Mouse (Mus musculus): Measurements from ENCODE around the gene Gm42715. TPM values are rescaled to one million over a fixed set of nuclear protein-coding genes. Genes with fewer than 3 reads are reported as not detected.

Gm42715 gene
- polyA plus RNA-seq, 1 experiment from 2014 or later = 12.2 TPM

DNA sequence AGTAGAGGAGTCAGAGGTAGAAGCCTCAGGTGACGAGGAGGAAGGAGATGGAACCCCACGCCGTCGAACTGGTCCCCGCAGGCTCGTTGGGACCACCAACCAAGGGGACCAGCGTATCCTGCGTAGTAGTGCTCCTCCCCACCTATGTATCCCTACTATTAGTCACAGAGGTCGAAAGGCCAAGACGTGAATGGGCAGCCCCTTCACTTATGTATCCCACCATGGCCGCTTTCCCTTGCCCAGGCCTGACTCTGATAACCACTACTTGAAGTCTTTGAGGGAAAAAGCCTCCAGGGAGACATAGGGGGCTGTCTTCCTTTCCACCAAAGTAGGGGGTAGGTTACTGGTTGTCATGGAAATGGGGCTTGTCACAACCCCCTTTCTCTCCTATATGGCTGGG lies 41.2 kb downstream of the Gm42715 start:
- no peak overlapping the region for H3K4me3 ChIP-seq (ENCODE audit: low read depth, low read length)
- no peak for DNase-seq (ENCODE audit: low spot score)
- no peaks in the 10 kb centered on the region for H3K9me3 ChIP-seq (ENCODE audit: control insufficient read depth, low read length)
- no peak overlapping the region for H3K4me2 ChIP-seq (ENCODE audit: low read depth, low read length)
- peaks cover 74% of the 10 kb centered on the region for H3K36me3 ChIP-seq (ENCODE audit: control insufficient read depth, insufficient read depth, low read length)
- H3K4me1 ChIP-seq (ENCODE audit: control insufficient read depth, insufficient read depth, low read length) = no peaks in the 10 kb centered on the region
- 93% methylated on average over 11 of the region's 11 CpGs for WGBS
- H3K27ac ChIP-seq (replicated peaks; ENCODE audit: low read depth, low read length) = no peak overlapping the region
- H3K27me3 ChIP-seq (replicated peaks; ENCODE audit: control insufficient read depth, insufficient read depth, low read length) = no peaks in the 10 kb centered on the region
- no peak for ATAC-seq (ENCODE audit: low read depth)
- H3K9ac ChIP-seq (ENCODE audit: low read depth, low read length) = no peak overlapping the region

GRCm38 (mm10) chr7:127561340-127561858 lies 42.0 kb downstream of the Gm42715 start, which contains the start of gene Tmem265:
Tmem265 (plus strand) TSS chr7:127561390.
- no peak within 1 kb of the TSS for H3K9ac ChIP-seq (ENCODE audit: low read depth, low read length)
- H3K9me3 ChIP-seq (ENCODE audit: control insufficient read depth, low read length) = no peaks in the 10 kb centered on the region
- DNase-seq (ENCODE audit: low spot score) (peak; percentile 38), ATAC-seq (ENCODE audit: low read depth) (peak; percentile 72; the same call in 1 of the 2 replicates)
- no peak within 1 kb of the TSS for H3K27ac ChIP-seq (replicated peaks; ENCODE audit: low read depth, low read length)
- H3K36me3 ChIP-seq (ENCODE audit: control insufficient read depth, insufficient read depth, low read length) = peaks cover 74% of the 10 kb centered on the region
- no peak within 1 kb of the TSS for H3K4me2 ChIP-seq (ENCODE audit: low read depth, low read length)
- H3K4me1 ChIP-seq (ENCODE audit: control insufficient read depth, insufficient read depth, low read length) = no peaks in the 10 kb centered on the region
- no peaks in the 10 kb centered on the region for H3K27me3 ChIP-seq (replicated peaks; ENCODE audit: control insufficient read depth, insufficient read depth, low read length)
- H3K4me3 ChIP-seq (ENCODE audit: low read depth, low read length) = no peak within 1 kb of the TSS
- WGBS = 86% methylated on average over 5 of the region's 5 CpGs

DNA sequence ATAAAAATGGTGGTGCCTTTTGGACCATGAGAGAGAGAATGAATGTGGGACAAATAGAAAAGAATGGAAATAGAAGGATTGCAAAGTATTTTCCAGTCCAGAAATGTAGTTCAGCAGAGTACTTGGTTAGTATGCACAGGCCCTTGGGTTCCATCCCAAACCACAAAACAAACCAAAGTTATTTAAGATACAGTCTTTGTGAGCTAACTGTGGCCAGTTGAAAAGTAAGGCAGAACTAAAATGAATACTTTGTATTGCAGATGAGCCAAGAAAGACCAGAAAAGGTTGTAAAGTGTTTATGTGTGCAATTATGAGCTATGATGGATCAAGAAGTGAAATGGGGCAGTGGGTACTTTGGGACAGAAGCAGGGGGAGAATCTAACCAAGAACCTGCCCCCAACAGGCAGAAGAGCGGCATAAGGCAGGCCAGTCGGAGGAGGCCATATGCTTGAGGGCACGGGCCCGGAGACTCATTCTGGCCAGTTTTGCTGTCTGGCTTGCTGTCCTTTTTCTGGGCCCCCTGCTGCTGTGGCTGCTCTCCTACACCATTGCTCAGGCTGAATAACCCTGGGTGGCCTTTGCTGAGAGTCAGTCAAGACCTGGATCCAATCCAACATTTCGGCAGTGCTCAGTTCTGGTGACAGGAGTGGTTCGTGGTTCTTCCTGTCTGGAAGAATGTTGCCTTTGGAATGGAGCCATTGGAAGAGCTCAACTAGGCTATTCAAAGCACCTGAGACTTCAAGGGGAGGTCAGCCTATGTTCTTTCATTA lies 45.2 kb downstream of the Gm42715 start:
- peak; percentile 63 for DNase-seq (ENCODE audit: low spot score)
- no peak overlapping the region for H3K9ac ChIP-seq (ENCODE audit: low read depth, low read length)
- peaks cover 56% of the 10 kb centered on the region for H3K36me3 ChIP-seq (ENCODE audit: control insufficient read depth, insufficient read depth, low read length)
- no peak overlapping the region for H3K4me2 ChIP-seq (ENCODE audit: low read depth, low read length)
- no peak overlapping the region for H3K27ac ChIP-seq (replicated peaks; ENCODE audit: low read depth, low read length)
- H3K4me1 ChIP-seq (ENCODE audit: control insufficient read depth, insufficient read depth, low read length) = no peaks in the 10 kb centered on the region
- ATAC-seq (ENCODE audit: low read depth) = no peak
- H3K27me3 ChIP-seq (replicated peaks; ENCODE audit: control insufficient read depth, insufficient read depth, low read length) = no peaks in the 10 kb centered on the region
- H3K4me3 ChIP-seq (ENCODE audit: low read depth, low read length) = no peak overlapping the region
- H3K9me3 ChIP-seq (ENCODE audit: control insufficient read depth, low read length) = no peaks in the 10 kb centered on the region
- 74% methylated on average over 6 of the region's 6 CpGs for WGBS

- peak; percentile 99 for ATAC-seq (ENCODE audit: low read depth)
- H3K9ac ChIP-seq (ENCODE audit: low read depth, low read length) = peak within 1 kb of the TSS; percentile 80
- H3K4me3 ChIP-seq (ENCODE audit: low read depth, low read length) = peak within 1 kb of the TSS; percentile 70
- peak; percentile 99 for DNase-seq (ENCODE audit: low spot score)
- peaks cover 10% of the 10 kb centered on the region for H3K4me1 ChIP-seq (ENCODE audit: control insufficient read depth, insufficient read depth, low read length)
- WGBS = under 1% methylated on average over 17 of the region's 17 CpGs
- no peaks in the 10 kb centered on the region for H3K27me3 ChIP-seq (replicated peaks; ENCODE audit: control insufficient read depth, insufficient read depth, low read length)
- peak within 1 kb of the TSS; percentile 72 for H3K4me2 ChIP-seq (ENCODE audit: low read depth, low read length)
- no peaks in the 10 kb centered on the region for H3K9me3 ChIP-seq (ENCODE audit: control insufficient read depth, low read length)
- peaks cover 28% of the 10 kb centered on the region for H3K36me3 ChIP-seq (ENCODE audit: control insufficient read depth, insufficient read depth, low read length)
- peak within 1 kb of the TSS; percentile 78 for H3K27ac ChIP-seq (replicated peaks; ENCODE audit: low read depth, low read length)
Observed at GRCm38 (mm10) chr7:127572895-127573471, 53.6 kb downstream of the Gm42715 start, which contains the start of gene Phkg2. Phkg2 (plus strand) TSS chr7:127573340.

DNA sequence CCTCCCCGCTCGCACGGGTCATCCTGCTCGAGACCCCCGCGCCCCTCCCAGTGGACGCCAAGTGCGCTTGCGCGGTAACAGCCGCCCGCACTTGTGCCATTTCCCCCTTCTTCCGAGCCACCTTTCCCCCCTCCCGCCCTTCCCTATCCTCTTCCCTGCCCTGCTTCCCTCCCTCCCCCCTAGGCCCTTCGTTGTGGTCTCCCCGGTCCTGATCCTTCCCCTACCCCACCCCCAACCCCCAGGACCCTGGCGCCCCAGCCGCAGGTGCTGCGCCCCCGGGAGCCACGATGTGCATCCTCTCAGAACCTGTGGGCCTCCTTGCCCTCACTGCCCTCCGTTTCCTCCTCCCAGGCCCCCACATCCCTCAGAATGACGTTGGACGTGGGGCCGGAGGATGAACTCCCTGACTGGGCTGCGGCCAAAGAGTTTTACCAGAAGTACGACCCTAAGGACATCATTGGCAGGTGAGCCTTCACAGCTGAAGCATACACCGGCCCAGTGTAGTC lies 54.2 kb downstream of the Gm42715 start:
- H3K4me3 ChIP-seq (ENCODE audit: low read depth, low read length) = peak overlapping the region; percentile 70
- ATAC-seq (ENCODE audit: low read depth) (peak; percentile 69), DNase-seq (ENCODE audit: low spot score) (peak; percentile 7)
- WGBS = 1% methylated on average over 24 of the region's 28 CpGs
- no peaks in the 10 kb centered on the region for H3K9me3 ChIP-seq (ENCODE audit: control insufficient read depth, low read length)
- H3K9ac ChIP-seq (ENCODE audit: low read depth, low read length) = peak overlapping the region; percentile 80
- H3K36me3 ChIP-seq (ENCODE audit: control insufficient read depth, insufficient read depth, low read length) = peaks cover 34% of the 10 kb centered on the region
- H3K27me3 ChIP-seq (replicated peaks; ENCODE audit: control insufficient read depth, insufficient read depth, low read length) = no peaks in the 10 kb centered on the region
- H3K4me1 ChIP-seq (ENCODE audit: control insufficient read depth, insufficient read depth, low read length) = peaks cover 10% of the 10 kb centered on the region
- peak overlapping the region; percentile 72 for H3K4me2 ChIP-seq (ENCODE audit: low read depth, low read length)
- H3K27ac ChIP-seq (replicated peaks; ENCODE audit: low read depth, low read length) = peak overlapping the region; percentile 45

DNA sequence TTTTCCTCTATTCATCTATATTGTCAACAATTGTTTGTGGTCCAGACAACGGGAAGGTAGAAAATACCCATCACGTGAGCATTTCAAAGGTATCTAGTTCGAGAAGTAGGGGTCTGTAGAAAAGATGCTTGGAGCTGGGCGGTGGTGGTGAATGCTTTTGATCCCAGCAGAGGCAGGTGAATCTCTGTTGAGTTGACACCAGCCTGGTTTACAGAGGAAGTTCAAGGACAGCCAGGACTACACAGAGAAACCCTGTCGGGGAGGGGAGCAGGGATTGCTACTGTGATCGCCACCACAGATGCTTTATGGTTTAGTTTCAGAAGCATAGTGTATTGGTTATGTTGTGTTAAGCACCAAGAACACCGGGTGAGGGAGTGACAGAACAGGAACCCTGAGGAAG lies 54.7 kb downstream of the Gm42715 start:
- DNase-seq (ENCODE audit: low spot score) (no peak), ATAC-seq (ENCODE audit: low read depth) (no peak)
- H3K9me3 ChIP-seq (ENCODE audit: control insufficient read depth, low read length) = no peaks in the 10 kb centered on the region
- WGBS = 15% methylated on average over 7 of the region's 7 CpGs
- H3K27me3 ChIP-seq (replicated peaks; ENCODE audit: control insufficient read depth, insufficient read depth, low read length) = no peaks in the 10 kb centered on the region
- H3K4me2 ChIP-seq (ENCODE audit: low read depth, low read length) = peak overlapping the region; percentile 72
- peak overlapping the region; percentile 70 for H3K4me3 ChIP-seq (ENCODE audit: low read depth, low read length)
- H3K36me3 ChIP-seq (ENCODE audit: control insufficient read depth, insufficient read depth, low read length) = peaks cover 33% of the 10 kb centered on the region
- H3K27ac ChIP-seq (replicated peaks; ENCODE audit: low read depth, low read length) = no peak overlapping the region
- peak overlapping the region; percentile 80 for H3K9ac ChIP-seq (ENCODE audit: low read depth, low read length)
- peaks cover 10% of the 10 kb centered on the region for H3K4me1 ChIP-seq (ENCODE audit: control insufficient read depth, insufficient read depth, low read length)

DNA sequence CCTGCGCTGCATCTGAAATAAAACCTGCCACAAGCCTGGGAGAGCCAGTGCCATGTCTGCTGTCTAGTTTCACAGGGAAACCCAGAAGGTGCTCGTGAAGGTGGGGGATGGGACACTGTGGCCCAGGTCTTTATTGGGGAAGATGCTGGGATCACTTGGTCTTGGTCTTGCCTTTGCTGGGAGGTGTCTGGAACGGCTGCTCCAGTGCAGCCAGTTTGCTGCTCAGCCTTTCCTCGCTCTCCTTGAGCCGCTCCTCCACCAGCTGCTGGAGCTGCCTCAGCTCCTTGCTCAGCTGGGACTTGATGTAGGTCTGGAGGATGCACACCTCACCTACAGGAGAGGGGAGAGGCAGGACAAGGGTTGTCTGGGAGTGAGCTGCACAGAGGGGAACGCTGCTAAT lies 63.9 kb downstream of the Gm42715 start:
- H3K4me3 ChIP-seq (ENCODE audit: low read depth, low read length) = no peak overlapping the region
- no peak overlapping the region for H3K27ac ChIP-seq (replicated peaks; ENCODE audit: low read depth, low read length)
- DNase-seq (ENCODE audit: low spot score) (no peak), ATAC-seq (ENCODE audit: low read depth) (no peak)
- H3K27me3 ChIP-seq (replicated peaks; ENCODE audit: control insufficient read depth, insufficient read depth, low read length) = no peaks in the 10 kb centered on the region
- H3K4me1 ChIP-seq (ENCODE audit: control insufficient read depth, insufficient read depth, low read length) = peaks cover 4% of the 10 kb centered on the region
- H3K9me3 ChIP-seq (ENCODE audit: control insufficient read depth, low read length) = no peaks in the 10 kb centered on the region
- WGBS = 92% methylated on average over 6 of the region's 6 CpGs
- H3K4me2 ChIP-seq (ENCODE audit: low read depth, low read length) = no peak overlapping the region
- H3K9ac ChIP-seq (ENCODE audit: low read depth, low read length) = no peak overlapping the region
- H3K36me3 ChIP-seq (ENCODE audit: control insufficient read depth, insufficient read depth, low read length) = peaks cover 62% of the 10 kb centered on the region

GRCm38 (mm10) chr7:127585031-127585430 lies 65.6 kb downstream of the Gm42715 start:
- no peak overlapping the region for H3K4me2 ChIP-seq (ENCODE audit: low read depth, low read length)
- no peak overlapping the region for H3K4me3 ChIP-seq (ENCODE audit: low read depth, low read length)
- no peaks in the 10 kb centered on the region for H3K27me3 ChIP-seq (replicated peaks; ENCODE audit: control insufficient read depth, insufficient read depth, low read length)
- ATAC-seq (ENCODE audit: low read depth) = no peak
- no peak overlapping the region for H3K9ac ChIP-seq (ENCODE audit: low read depth, low read length)
- 78% methylated on average over 7 of the region's 7 CpGs for WGBS
- no peak overlapping the region for H3K27ac ChIP-seq (replicated peaks; ENCODE audit: low read depth, low read length)
- peaks cover 52% of the 10 kb centered on the region for H3K36me3 ChIP-seq (ENCODE audit: control insufficient read depth, insufficient read depth, low read length)
- H3K9me3 ChIP-seq (ENCODE audit: control insufficient read depth, low read length) = no peaks in the 10 kb centered on the region
- no peak for DNase-seq (ENCODE audit: low spot score)
- peaks cover 9% of the 10 kb centered on the region for H3K4me1 ChIP-seq (ENCODE audit: control insufficient read depth, insufficient read depth, low read length)
